Mouse (Mus musculus) midbrain, embryonic 12.5 days (tissue): ENCODE results near the gene G3bp2. TPM values are rescaled to one million over a fixed set of nuclear protein-coding genes. Genes with fewer than 3 reads are reported as not detected.

Experiments
- ATAC-seq: fragments of 200-750 bp; cut with Nextera tagmentation; 2 replicates; pipeline ENCODE4 v1.8.0; 2017; ENCODE audit warnings: low read depth, moderate TSS enrichment, moderate library complexity; ENCODE audit not compliant: low FRiP score
- H3K27ac ChIP-seq: fragments of 300-500 bp; sonication (generic); replicated peaks from 2 replicates; pipeline ENCODE4 v1.5.1; 2016; ENCODE audit warnings: mild to moderate bottlenecking
- H3K27me3 ChIP-seq: fragments of 300-500 bp; sonication (generic); 2 replicates; pipeline ENCODE4 v1.6.1; 2016; ENCODE audit warnings: mild to moderate bottlenecking
- H3K36me3 ChIP-seq: fragments of 300-500 bp; sonication (generic); 2 replicates; pipeline ENCODE4 v1.6.1; 2016
- H3K4me1 ChIP-seq: fragments of 300-500 bp; sonication (generic); 2 replicates; pipeline ENCODE4 v1.6.1; 2016
- H3K4me2 ChIP-seq: fragments of 300-500 bp; sonication (generic); replicated peaks from 2 replicates; pipeline ENCODE4 v1.6.1; 2016; ENCODE audit warnings: mild to moderate bottlenecking, moderate library complexity
- H3K4me3 ChIP-seq: fragments of 300-500 bp; sonication (generic); 2 replicates; pipeline ENCODE4 v1.5.1; 2016; ENCODE audit warnings: mild to moderate bottlenecking
- H3K9ac ChIP-seq: fragments of 300-500 bp; sonication (generic); replicated peaks from 2 replicates; pipeline ENCODE4 v1.6.1; 2016; ENCODE audit warnings: mild to moderate bottlenecking, moderate library complexity
- H3K9me3 ChIP-seq: fragments of 300-500 bp; sonication (generic); 2 replicates; pipeline ENCODE4 v1.6.1; 2016; ENCODE audit warnings: mild to moderate bottlenecking
- WGBS: fragments of 180-500 bp; shearing (Covaris S2); methylation state at CpG from one replicate; pipeline ENCODE4 v1.1.7; 2016; 5-methylcytosine and 5-hydroxymethylcytosine counted together
- polyA plus RNA-seq: library from polyadenylated mRNA; unstranded; fragments of >200 nt; fragmentation: Nextera tagmentation; extraction: Ambion mirVana; gene quantifications from 2 replicates; pipeline ENCODE4 v1.2.1, GENCODE M21; 2016

G3bp2 gene
- polyA plus RNA-seq, 1 experiment from 2014 or later, result 303 TPM

DNA sequence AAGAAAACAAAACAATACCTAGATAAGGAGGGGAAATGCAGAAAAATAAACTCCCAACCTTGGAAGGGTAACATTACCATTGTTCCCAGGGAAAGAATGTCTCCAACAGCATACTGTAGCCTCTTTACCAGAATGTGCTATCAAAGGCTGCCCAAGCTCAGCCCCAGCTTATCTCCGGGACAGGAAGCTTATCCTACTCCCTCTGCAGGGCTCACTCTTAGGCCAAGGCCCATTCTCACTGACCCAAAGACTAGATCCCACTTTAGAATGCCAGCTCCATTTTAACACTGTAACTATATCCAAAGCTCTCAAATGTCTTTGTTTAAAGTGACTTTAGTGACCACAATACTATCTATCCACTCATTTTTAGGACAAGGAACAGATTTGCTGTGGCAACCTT, 4.2 kb downstream of the G3bp2 start:
- H3K27ac ChIP-seq, result no peak overlapping the region
- H3K4me2 ChIP-seq, result no peak overlapping the region
- no peaks in the 10 kb centered on the region for H3K9me3 ChIP-seq
- no peaks in the 10 kb centered on the region for H3K36me3 ChIP-seq
- peaks cover 24% of the 10 kb centered on the region for H3K4me1 ChIP-seq
- no peak overlapping the region for H3K9ac ChIP-seq
- H3K4me3 ChIP-seq, result no peak overlapping the region
- ATAC-seq, result no peak
- H3K27me3 ChIP-seq, result no peaks in the 10 kb centered on the region
- 73% methylated on average over 1 of the region's 1 CpGs for WGBS

DNA sequence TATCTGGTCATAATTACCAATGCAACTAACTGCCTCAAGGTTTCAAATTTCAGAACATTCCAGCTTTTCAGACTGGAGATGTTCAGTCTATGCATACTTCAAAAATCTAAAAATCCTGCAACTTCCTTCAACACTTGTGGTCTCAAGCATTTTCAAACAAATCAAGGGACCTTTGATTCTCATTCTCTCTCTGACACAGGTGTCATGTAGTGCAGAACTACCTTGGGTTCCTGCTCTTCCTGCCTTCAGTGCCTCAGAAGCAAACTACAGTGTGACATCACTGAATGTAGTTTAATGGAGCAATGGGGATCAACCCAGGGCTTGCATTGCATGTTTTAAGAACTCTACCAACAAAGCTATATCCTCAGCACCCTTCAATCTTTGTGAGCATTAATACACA, 4.8 kb downstream of the G3bp2 start:
- Histone ChIP-seq H3K9ac (no peak overlapping the region), H3K36me3 (no peaks in the 10 kb centered on the region), H3K27ac (no peak overlapping the region), H3K4me2 (no peak overlapping the region), H3K4me1 (peaks cover 26% of the 10 kb centered on the region), H3K4me3 (no peak overlapping the region), H3K9me3 (no peaks in the 10 kb centered on the region), H3K27me3 (no peaks in the 10 kb centered on the region)
- no peak for ATAC-seq

DNA sequence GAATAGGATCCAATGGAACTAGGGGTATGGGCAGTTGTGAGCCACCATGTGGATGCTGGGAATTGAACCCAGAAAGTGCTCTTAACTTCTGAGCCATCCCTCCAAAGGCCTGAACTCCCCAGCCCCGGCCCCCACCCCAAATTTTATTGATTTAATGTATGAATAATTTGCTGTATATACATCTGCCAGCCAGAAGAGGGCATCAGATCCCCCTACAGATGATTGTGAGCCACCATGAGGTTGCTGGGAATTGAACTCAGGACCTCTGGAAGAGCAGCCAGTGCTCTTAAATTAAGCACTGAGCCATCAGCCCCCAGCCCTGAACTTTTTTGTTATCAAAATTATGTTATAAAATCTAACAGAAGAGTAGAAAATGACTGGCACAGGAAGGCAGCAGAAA, 7.2 kb downstream of the G3bp2 start:
- no peak overlapping the region for H3K9ac ChIP-seq
- H3K36me3 ChIP-seq, result peaks cover 6% of the 10 kb centered on the region; the same call in 1 of the 2 replicates
- H3K9me3 ChIP-seq, result no peaks in the 10 kb centered on the region
- ATAC-seq, result no peak
- 88% methylated on average over 1 of the region's 1 CpGs for WGBS
- peaks cover 16% of the 10 kb centered on the region for H3K4me1 ChIP-seq
- H3K27me3 ChIP-seq, result no peaks in the 10 kb centered on the region
- no peak overlapping the region for H3K4me3 ChIP-seq
- H3K4me2 ChIP-seq, result no peak overlapping the region
- H3K27ac ChIP-seq, result no peak overlapping the region

DNA sequence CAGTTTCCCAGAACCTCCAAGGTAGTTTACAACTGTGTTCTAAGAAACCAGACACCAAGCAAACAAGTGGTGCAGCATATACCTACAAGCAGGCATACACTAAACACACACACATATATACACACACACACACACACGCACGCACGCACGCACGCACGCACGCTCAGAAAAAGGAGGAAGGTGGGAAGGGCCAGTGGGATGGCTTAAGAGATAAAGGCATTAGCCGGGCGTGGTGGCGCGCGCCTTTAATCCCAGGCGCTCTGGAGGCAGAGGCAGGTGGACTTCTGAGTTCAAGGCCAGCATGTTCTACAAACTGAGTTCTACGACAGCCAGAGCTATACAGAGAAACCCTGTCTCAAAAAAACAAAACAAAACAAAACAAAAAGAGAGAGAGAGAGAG, 9.5 kb downstream of the G3bp2 start:
- H3K27ac ChIP-seq, result no peak overlapping the region
- H3K36me3 ChIP-seq, result peaks cover 9% of the 10 kb centered on the region; the same call in 1 of the 2 replicates
- no peaks in the 10 kb centered on the region for H3K9me3 ChIP-seq
- ATAC-seq, result no peak
- H3K9ac ChIP-seq, result no peak overlapping the region
- H3K4me3 ChIP-seq, result no peak overlapping the region
- WGBS, result 89% methylated on average over 14 of the region's 14 CpGs
- 0 out of 2 replicates have a peak, but pooled peaks cover 2% of the 10 kb centered on the region for H3K4me1 ChIP-seq
- H3K4me2 ChIP-seq, result no peak overlapping the region
- no peaks in the 10 kb centered on the region for H3K27me3 ChIP-seq

DNA sequence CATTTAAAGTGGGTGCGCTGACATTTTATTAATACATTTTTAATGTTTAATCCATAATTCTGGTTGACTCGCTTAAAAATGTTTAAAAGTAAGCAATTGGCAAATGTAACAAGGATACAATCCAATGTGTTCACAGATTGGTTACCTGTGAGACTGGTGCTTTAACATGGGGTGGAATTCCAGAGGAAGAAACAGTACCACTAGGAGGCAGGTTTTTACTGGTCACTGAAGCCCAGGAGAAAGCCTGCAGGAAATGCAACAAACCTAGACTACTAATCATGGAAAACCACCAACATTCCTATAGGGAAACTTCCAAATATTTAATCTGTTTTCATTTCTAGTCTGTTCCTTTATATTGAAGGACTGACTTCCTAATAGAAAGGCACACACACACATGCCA, 20.3 kb downstream of the G3bp2 start:
- no peak overlapping the region for H3K4me3 ChIP-seq
- WGBS, result 98% methylated on average over 2 of the region's 2 CpGs
- no peaks in the 10 kb centered on the region for H3K4me1 ChIP-seq
- no peaks in the 10 kb centered on the region for H3K9me3 ChIP-seq
- no peak overlapping the region for H3K27ac ChIP-seq
- ATAC-seq, result no peak
- H3K4me2 ChIP-seq, result no peak overlapping the region
- H3K27me3 ChIP-seq, result no peaks in the 10 kb centered on the region
- peaks cover 58% of the 10 kb centered on the region for H3K36me3 ChIP-seq
- H3K9ac ChIP-seq, result no peak overlapping the region

DNA sequence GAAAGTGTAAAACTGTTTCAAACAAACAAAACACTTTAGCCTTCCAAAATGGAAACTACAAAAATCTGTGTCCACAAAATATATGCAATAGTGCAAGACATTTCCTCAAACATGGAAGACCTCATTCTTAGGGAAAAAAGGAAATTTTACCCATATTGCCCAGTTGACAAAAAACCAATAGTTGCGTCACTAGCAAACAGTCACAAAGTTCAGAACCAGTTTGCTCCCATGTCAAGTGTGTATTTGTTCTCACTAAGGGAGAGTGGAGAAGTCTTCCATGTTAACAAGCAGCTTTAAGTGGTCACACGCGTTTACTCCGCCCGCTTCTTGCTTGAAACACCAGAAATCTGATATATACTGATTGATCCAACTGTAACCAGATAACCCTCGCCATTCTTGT, 30.7 kb downstream of the G3bp2 start:
- peaks cover 52% of the 10 kb centered on the region for H3K36me3 ChIP-seq
- no peaks in the 10 kb centered on the region for H3K27me3 ChIP-seq
- no peaks in the 10 kb centered on the region for H3K4me1 ChIP-seq

DNA sequence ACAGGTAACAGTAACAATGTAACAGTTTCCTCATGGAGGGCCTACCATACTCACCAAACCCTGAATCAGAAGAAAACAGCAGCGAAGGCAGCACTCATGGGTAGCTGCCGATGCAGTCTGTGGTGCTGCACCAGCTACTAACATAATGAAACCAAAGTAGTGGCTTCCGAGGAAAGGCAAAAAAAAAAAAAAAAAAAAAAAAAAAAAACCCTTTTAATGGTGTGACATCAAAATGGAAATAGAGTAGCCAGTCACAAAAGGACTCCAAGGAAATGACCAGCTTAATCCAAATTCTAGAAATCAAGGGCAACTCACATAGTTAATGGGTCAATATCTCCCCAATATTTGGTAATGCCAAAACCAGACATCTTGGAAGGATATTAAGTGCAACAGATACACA, 33.1 kb downstream of the G3bp2 start:
- no peaks in the 10 kb centered on the region for H3K4me1 ChIP-seq
- no peak overlapping the region for H3K27ac ChIP-seq
- no peak for ATAC-seq
- no peak overlapping the region for H3K4me2 ChIP-seq
- no peak overlapping the region for H3K4me3 ChIP-seq
- 87% methylated on average over 3 of the region's 3 CpGs for WGBS
- peaks cover 27% of the 10 kb centered on the region for H3K36me3 ChIP-seq
- no peaks in the 10 kb centered on the region for H3K9me3 ChIP-seq
- no peaks in the 10 kb centered on the region for H3K27me3 ChIP-seq
- H3K9ac ChIP-seq, result no peak overlapping the region

More for the DNA sequence above, 30.7 kb downstream of the G3bp2 start:
- H3K9ac ChIP-seq, result no peak overlapping the region
- no peak overlapping the region for H3K4me2 ChIP-seq
- H3K27ac ChIP-seq, result no peak overlapping the region
- no peak overlapping the region for H3K4me3 ChIP-seq
- WGBS, result 95% methylated on average over 6 of the region's 6 CpGs
- H3K9me3 ChIP-seq, result no peaks in the 10 kb centered on the region
- no peak for ATAC-seq

DNA sequence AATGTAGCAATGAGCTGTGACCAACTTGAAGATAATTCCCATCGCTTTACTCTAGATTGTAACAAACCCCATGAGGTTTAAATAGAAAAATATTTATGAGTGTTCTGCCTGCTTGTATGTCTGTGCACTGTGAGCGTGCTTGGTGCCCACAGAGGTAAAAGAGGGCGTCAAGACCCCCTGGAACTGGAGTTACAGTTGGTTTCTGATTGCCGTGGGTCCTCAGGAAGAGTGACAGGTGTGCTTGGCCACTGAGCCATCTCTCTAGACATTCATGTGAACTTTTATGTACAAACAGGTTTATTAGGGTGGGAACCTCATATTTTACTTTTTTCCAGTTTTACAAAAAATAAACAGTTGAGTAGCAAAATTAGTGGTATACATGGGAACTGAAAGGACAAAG, 39.7 kb downstream of the G3bp2 start, which contains the start of gene Cdkl2:
Cdkl2 (minus strand) TSS at position 101 of the 400 bp plus-strand sequence.
- Histone ChIP-seq H3K36me3 (no peaks in the 10 kb centered on the region), H3K4me2 (peak within 1 kb of the TSS; percentile 100), H3K9ac (peak within 1 kb of the TSS; percentile 59), H3K27ac (no peak within 1 kb of the TSS), H3K4me3 (peak within 1 kb of the TSS; percentile 81), H3K9me3 (no peaks in the 10 kb centered on the region), H3K4me1 (peaks cover 3% of the 10 kb centered on the region), H3K27me3 (peaks cover 16% of the 10 kb centered on the region)
- WGBS, result 74% methylated on average over 4 of the region's 4 CpGs
- no peak for ATAC-seq

DNA sequence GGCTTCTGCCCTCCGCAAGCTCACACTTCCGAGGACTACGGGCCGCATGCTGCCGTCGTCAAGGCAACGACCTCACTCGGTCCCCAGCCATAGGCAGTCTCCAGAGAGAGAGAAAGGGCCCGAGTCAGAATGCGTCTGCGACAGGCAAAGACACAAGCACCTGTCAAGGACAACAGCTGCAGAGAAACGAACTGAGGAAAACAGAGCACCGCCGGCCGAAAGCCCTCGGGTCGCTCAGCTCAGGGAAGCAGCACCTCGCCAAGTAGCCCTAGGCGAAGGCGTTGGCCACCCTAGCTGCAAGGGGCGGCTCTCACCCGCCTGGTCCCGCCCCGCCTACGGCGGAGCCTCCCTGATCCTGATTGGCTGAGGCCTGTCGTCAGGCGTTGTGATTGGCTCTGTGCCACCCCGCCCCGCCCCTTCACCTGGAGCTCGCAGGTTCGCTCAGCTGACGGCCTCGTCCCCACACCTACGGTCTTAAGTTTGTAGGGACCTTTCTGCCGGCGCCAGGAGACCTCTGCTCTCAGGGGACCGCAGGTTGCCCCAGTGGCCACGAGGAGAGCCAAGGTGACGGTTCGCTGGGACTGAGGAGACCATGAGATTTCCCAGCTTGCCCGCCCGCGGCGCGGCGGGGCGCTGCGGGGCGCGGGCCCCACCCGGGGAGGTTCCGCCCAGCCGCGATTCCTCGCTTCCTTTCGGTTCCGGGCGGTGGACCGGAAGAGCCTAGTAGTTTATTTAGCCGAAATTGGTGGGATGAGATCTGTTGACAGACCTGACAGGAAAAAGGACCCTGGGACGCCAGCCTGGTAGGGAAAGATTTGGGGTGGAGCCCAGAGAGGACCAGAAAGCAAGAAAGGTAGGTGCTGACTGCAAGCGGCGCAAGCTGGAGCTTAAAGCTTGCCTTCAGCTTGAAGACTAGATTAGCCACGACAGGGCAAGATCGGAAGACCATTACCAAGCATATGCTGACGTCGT, 40.9 kb downstream of the G3bp2 start:
- Histone ChIP-seq H3K36me3 (no peaks in the 10 kb centered on the region), H3K4me1 (peaks cover 3% of the 10 kb centered on the region), H3K9ac (peak overlapping the region; percentile 59), H3K4me3 (peak overlapping the region; percentile 81), H3K27me3 (peaks cover 16% of the 10 kb centered on the region), H3K27ac (no peak overlapping the region), H3K4me2 (peak overlapping the region; percentile 100), H3K9me3 (no peaks in the 10 kb centered on the region)
- peak; percentile 99 for ATAC-seq
- WGBS, result under 1% methylated on average over 68 of the region's 68 CpGs

DNA sequence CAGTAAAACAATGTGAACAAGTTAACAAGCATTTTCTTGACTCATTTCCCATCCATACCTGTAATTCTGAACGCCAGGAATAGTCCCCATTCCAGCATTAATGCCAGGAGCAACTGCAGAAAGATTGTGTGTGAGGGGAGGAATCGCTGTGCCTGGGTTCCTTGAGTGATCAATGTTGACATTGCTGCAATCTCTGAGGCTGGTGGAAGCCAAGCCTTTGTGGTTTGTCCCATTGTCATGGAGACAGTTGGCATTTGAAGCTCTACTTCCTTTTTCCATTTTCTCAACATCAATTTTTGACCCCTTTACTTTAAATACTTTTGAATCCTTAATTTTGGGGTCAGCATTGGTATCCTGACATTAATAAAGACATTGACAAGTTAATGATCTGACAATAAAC, 63.6 kb downstream of the G3bp2 start:
- no peak overlapping the region for H3K4me2 ChIP-seq
- ATAC-seq, result no peak
- H3K36me3 ChIP-seq, result no peaks in the 10 kb centered on the region
- H3K27me3 ChIP-seq, result no peaks in the 10 kb centered on the region
- H3K9me3 ChIP-seq, result no peaks in the 10 kb centered on the region
- no peak overlapping the region for H3K27ac ChIP-seq
- no peaks in the 10 kb centered on the region for H3K4me1 ChIP-seq
- no peak overlapping the region for H3K4me3 ChIP-seq
- 64% methylated on average over 2 of the region's 2 CpGs for WGBS
- no peak overlapping the region for H3K9ac ChIP-seq

DNA sequence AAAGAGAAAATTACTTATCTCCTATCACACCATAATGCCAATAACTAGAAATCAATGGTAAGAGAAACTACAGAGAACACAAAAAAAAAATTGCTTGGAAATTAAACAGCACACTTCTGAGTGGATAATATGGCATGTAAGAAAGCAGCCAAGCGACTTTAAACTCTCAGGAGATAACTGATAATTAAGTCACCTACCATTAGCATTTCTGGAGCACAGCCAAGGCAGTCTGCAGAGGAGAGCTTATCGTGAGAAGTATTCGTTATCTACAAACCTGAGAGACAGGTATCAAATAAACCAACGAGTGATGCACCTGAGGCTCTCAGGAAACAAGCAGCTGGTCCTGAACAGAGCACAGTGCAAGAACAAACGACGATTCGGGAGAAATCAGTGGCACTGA, 71.8 kb downstream of the G3bp2 start:
- no peaks in the 10 kb centered on the region for H3K27me3 ChIP-seq
- no peak overlapping the region for H3K4me2 ChIP-seq
- H3K27ac ChIP-seq, result no peak overlapping the region
- H3K4me3 ChIP-seq, result no peak overlapping the region
- no peaks in the 10 kb centered on the region for H3K4me1 ChIP-seq
- WGBS, result 81% methylated on average over 7 of the region's 7 CpGs
- no peaks in the 10 kb centered on the region for H3K36me3 ChIP-seq
- H3K9me3 ChIP-seq, result no peaks in the 10 kb centered on the region
- no peak overlapping the region for H3K9ac ChIP-seq
- no peak for ATAC-seq

DNA sequence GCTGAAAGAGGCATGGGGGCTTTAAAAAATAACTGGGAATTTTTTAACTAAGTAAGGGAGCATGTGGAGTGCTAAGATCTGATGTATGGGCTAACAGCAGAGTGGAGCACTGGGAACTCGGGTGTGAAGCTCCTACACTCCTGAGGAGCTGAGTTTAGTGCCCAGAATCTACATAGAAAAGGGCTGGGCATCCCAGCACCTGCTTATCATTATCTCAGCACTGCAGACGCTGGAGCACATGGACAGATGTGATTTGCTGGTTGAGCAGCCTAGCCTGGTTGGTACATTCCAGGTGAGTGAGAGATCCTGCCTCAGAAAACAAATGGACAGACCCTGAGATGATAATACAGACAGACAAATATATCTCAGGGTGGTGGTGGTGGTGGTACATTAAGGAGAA, 73.7 kb downstream of the G3bp2 start:
- Histone ChIP-seq H3K9me3 (no peaks in the 10 kb centered on the region), H3K27ac (no peak overlapping the region), H3K9ac (no peak overlapping the region), H3K4me1 (no peaks in the 10 kb centered on the region), H3K36me3 (no peaks in the 10 kb centered on the region), H3K4me2 (no peak overlapping the region), H3K27me3 (no peaks in the 10 kb centered on the region), H3K4me3 (no peak overlapping the region)
- 63% methylated on average over 2 of the region's 2 CpGs for WGBS
- ATAC-seq, result no peak
